Mouse (Mus musculus): ENCODE measurements at regions not wholly inside any gene's neighbourhood (a gene's known extent, or its start where the extent isn't known, plus 50 kb on each side); places are given as distances from the start of the nearest gene placed in this dataset.

GRCm38 (mm10) chr4:34227611-34228010 is 177.6 kb upstream of the Spaca1 start:
- TF ChIP-seq CTCF (IDR thresholded peaks at IDR 0.05; ENCODE audit: extremely low read depth, insufficient read depth, low read length) (no peak), POLR2A (IDR thresholded peaks at IDR 0.05; ENCODE audit: extremely low read depth, insufficient read depth, low read length) (no peak)

Measured in cortical plate, adult 2 months (tissue).